Mouse (Mus musculus) B cell, adult 2 months (primary cell): ENCODE data around the gene Gm12830.

ENCODE experiments used
- DNase-seq, 2 experiments: peaks; one replicate each; pipeline ENCODE4 v3.0.0; 2022

Gene Gm12830

DNA sequence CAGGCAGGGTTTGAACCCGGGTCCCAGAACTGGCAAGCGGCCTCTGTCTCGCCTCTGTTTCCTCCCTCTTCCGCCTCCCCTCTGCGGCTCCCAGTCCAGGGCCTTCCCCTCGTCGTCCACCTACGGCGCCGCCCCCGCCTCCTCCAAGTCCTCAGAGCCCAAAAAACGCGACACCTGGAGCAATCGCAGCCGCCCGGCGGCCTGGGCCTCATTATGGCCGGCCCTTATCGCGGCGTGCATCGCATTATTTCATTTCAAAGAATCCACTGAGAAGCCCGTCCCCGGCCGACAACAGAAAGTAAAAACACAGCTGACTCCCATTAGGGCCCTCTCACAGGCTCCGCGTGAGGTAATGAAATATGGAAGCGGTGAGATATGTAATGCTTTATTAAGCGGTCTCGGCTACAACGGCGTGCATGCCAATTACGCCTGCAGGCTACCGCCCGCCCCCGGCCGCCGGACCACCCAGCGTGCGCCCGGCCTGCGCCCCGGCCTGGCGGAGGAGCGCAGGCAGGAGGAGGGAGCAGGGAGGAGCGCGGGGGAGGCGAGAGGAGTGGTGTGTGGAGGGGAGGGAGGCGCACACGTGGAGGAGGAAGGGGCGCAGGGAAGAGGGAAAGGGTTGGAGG, at the start of gene Gm12830:
Gene Gm12830, plus strand, starts transcription at position 156 of the 626 bp plus-strand sequence.
- no peak for DNase-seq

DNA sequence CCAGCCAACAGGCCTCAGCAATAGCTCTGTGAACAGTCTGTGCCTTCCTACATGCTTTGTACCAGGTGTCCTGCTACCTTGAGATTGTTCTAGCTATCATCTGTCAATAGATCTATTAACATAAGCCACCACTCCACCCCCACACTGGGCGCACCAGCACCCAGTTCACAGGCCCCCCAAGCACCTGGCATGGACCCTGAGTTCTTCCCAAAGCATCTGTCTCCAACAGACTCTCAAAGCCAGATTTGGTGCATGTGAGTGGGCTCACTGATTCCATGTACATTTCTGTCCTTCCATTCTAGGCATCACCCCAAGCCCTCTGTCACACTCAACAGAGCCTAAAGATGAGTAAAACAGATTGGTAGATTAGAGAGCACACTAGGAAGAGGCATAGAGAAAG, 48.2 kb upstream of the Gm12830 start:
- DNase-seq, result no peak

GRCm38 (mm10) chr4:114777625-114778202, 43.8 kb upstream of the Gm12830 start:
- no peak for DNase-seq

DNA sequence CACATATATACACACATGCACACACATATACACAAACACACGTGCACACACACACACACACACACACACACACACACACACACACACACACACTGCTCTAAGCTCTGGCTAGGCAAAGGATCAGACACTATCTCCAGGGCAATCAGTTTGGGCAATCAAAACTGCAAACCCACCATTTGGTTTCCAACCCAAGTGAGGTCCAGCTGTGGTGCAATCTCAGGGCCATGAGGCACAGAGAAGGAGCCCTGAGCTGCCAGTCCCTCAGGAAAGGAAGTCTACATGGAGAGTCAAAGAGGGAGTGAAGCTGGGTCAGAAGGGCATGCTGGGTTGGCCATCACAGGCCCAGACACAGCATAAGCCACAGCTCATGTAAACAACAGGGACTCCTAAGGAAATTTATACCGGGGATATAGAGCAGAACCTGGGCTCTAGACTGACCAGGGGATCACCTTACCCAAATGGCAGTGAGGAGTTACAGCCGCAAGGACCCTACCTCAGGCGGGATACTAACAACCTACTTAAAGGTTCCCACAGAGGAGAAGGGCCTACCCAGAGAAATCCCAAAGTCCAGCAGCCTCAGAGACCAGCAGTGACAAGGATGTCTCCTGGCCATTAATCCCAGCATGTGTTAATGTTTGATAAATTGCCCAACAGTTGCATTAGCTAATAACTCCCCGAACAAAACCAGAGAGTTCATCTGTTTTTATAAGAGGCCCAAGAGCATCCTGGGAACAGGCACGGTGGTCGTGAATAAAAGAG, 42.6 kb upstream of the Gm12830 start:
- DNase-seq, result no peak

DNA sequence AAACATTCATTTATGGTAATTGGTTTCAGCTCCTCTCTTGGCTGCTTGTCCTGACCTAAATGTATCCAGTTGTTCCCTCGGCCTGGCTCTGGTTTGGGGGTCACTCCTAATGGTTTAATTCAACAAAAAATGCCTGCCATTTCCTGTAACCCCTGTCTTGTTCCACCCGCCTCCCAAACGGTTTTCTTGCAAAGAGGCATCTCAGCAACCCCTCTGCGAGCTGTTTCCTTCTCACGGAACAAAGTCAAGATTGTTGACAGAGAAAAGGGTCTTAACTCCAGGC, 42.1 kb upstream of the Gm12830 start:
- DNase-seq, result no peak

DNA sequence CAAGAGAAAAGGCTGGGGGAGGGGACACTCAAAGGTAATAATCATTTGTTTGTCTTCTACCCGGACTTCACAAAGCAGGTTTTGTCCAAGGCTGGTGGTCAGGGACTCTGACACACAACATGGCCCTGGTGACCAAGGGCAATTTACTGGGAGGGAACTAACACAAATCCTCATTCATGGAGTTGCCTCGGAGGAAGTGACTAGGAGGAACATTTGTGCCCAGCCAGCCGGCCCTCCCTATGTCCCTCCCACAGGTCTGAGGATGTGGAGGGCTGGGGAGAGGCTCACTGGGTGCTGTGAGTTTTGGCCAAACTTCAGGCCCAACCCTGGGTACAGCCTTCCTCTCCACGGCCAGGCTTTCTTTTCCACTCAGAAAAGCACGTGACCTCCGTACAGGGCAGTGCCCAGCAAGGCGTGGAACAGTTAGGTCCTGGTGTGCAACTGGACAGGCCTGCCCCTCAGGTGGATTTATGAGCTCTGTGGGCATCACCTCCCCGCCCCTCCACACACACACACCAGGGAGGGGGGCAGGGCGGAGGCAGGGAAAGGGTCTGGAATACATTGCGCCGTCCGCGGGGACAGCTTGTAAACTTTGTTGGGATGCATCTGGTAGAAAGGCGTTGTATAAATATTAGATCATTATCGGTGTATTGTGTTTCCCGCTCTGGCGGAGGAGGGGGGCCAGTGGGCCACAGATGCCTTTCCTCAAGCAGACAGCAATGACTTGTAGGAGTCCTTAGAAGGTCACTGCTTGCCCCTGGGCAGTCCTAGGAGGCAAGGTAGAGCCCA, 41.6 kb upstream of the Gm12830 start:
- DNase-seq, result no peak

GRCm38 (mm10) chr4:114782851-114783250, 38.7 kb upstream of the Gm12830 start:
- DNase-seq, result no peak

DNA sequence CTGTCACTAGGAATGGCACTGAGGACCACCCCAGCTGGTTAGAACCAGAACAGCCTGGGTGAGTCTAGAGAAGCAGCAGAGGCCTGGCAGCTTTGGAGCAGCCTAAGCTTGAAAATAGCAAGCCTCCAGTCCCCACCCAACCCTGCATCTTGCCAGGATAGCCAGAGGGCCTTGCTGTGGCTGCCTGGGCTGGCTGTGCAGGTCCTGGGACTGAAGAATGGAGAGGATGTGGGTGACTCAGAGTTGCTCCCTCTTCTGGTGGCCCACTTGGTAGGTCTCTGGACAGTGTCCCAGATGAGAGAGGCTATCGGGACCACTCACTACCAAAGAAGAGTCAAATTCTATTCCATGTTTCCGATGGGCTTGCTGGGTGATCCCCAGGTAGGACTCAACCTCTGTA, 36.8 kb upstream of the Gm12830 start:
- DNase-seq, result no peak

GRCm38 (mm10) chr4:114788856-114789255, 32.7 kb upstream of the Gm12830 start:
- DNase-seq, result no peak

DNA sequence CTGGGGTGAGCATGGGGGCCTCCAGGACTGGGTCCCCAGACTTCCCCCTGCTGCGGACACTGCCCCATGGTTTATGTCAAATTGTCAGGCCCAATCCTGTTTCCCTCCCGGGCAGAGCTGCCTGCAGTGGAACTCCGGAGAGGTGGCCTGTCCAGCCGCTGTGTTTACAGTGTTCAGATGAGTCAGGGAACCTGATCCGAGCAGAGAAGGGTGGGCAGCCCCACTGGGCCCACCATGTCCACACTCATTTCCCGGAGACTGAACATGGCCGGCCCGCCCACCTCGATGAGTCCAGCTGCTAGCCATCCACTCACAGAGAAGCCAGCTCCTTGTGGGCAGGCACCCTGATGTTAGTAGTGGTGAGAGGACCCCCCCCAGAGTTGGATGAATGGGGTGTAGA, 29.9 kb upstream of the Gm12830 start:
- DNase-seq, result no peak

DNA sequence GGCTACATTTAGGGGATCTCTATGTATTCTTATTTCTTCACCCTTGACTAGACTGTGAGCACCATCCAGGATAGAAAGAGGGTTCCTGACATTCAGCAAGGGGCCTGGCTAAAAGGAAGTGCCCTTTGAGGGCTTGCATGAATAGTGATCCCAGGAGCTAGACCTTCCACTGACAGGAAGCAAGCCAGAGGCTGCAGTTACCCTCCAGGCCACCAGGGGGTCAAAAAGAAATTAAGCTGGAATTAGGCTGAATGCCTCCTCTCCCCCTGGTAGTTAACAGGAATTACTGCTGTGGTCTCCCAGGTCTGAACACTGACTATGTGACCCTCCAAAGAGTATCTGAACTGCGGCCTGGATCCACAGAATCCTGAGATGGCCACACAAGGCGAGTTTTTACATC, 27.7 kb upstream of the Gm12830 start:
- DNase-seq, result peak; percentile 7 to 12

- DNase-seq, result no peak
Measured at GRCm38 (mm10) chr4:114797254-114797914, 24.1 kb upstream of the Gm12830 start.

DNA sequence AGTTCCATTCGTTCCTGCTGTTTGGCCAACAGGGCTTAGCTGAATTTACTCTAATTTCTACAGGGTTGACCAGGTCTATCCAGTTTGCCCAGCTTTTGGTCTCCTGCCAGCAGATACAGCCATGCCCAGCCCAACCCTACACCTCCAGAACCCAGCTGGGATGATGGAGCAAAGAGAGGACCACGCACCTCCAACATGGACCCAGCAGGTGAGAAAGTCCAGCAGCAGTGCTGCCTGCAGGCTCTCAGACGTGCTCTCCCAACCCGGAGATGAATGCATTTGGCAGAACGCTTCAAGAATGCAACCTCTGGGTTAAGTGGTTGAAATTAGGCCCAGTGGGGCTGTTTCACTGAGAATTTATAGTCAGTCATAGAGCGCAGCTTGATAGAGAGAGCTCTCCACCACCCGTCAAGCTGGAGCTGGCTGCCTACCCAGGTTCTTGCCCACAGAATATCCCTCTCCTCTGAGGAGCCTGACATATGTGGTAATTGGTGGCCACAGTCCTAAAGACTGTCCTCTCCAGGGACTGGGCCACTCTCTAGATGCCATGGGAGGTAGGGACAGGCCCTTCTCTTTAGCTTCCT, 23.4 kb upstream of the Gm12830 start:
- DNase-seq, result no peak

DNA sequence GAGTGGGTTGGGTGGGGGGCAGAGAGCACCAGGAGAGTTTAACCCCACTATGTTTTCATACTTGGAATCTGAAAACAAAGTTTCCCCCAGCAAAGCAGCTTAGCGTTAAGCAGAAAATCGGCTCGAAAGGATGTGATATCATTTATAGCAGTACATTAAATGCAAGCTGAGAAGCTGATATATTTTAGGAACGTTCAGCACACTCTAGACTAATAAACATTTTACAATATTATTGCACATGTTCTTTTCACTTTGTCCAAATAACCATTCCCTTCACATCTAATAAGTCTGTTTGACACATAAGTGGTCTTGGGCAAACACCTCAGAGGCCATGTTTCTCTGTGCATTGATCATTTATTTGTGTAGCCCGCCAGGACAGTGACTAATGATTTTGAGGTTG, 17.4 kb upstream of the Gm12830 start:
- DNase-seq, result no peak

GRCm38 (mm10) chr4:114818963-114819702, 2.4 kb upstream of the Gm12830 start:
- no peak for DNase-seq

- DNase-seq, result no peak
Measured at GRCm38 (mm10) chr4:114834770-114835581, 13.5 kb downstream of the Gm12830 start.

- no peak for DNase-seq
Measured at GRCm38 (mm10) chr4:114841336-114841920, 19.9 kb downstream of the Gm12830 start.

- no peak for DNase-seq
Measured at GRCm38 (mm10) chr4:114842376-114842960, 20.9 kb downstream of the Gm12830 start.

- DNase-seq, result no peak
Measured at GRCm38 (mm10) chr4:114843097-114843721, 21.7 kb downstream of the Gm12830 start.

- no peak for DNase-seq
Measured at GRCm38 (mm10) chr4:114844600-114844999, 23.1 kb downstream of the Gm12830 start.
